Mouse (Mus musculus) gastrocnemius, adult 8-10 months (tissue): ENCODE data around the gene Spns2. TPM values are rescaled to one million over a fixed set of nuclear protein-coding genes. Genes with fewer than 3 reads are reported as not detected.
"Not testable (repeated sequence)": the region's sequence is repeated elsewhere in the genome, so short reads cannot be mapped to it uniquely, and the experiment has no call there.

ENCODE experiments used
- DNase-seq, 2 experiments: peaks; one replicate each; pipeline ENCODE4 v3.0.0; 2022; ENCODE audit warnings: low spot score in 2 of 2
- total RNA-seq, 4 experiments: library from RNA; stranded (reverse); gene quantifications; 2 replicates each; pipeline ENCODE4 v1.2.4; 2022

Gene Spns2
- total RNA-seq, 4 experiments from 2014 or later, result 32.1 to 69.6 (median 54.1) TPM

DNA sequence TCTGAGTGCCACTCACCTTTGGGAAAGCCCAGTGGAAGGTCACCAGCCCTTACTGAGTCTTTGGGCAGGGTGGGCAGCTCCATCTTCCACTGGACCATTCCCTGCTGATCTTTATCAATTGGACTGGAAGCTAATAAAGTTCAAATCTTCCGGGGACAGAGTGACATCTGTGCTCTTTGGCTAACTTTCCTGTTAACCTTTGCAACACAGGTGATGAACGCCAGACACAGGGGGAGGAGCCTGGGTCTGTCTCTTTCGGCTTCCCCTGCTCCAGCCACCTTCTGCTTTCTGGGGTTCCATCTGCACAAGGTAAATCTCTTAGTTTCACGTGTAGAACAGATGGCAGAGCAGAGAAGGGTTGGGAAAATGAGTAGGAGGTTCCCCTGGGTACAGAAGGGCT lies 51.3 kb downstream of the Spns2 start:
- no peak for DNase-seq

DNA sequence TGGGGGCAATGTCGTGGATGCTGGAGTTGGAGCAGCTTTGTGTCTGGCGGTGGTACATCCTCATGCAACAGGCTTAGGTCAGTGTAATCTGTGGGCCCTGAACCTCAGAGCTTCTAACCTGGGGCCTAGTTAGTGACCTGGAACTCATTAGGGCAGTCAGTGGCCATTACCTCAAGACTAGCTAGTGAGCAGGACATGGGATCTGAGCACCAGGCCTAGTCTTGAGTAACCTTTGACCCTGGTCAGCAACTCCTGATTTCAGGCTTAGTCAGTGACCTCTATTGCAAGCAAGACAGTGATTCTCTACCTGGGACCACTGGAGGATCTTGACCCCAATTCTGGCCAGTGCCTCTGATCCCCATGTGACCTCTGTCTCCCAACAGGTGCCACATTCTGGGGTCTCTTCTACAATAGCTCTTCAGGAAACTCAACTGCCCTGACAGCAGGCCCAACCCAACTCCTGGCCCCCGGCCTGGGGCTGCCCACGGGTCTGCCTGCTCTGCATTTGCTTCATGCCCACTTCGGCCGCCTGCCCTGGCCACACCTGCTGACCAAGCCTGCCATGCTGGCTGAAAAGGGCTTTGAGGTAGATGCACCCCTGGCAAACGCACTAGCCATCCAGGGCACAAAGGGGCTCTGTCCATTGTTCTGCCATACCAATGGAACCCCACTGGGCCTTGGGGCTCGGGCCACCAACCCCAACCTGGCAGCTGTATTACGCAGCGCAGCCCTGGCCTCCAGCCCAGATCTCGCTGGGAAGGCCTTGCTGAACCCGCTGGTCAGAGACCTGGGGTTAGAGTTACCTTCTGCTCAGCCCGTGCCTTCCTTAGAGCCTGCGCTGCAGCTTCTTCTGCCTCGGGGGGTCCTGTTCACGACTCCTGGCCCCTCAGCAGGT lies 52.7 kb downstream of the Spns2 start:
- no peak for DNase-seq

DNA sequence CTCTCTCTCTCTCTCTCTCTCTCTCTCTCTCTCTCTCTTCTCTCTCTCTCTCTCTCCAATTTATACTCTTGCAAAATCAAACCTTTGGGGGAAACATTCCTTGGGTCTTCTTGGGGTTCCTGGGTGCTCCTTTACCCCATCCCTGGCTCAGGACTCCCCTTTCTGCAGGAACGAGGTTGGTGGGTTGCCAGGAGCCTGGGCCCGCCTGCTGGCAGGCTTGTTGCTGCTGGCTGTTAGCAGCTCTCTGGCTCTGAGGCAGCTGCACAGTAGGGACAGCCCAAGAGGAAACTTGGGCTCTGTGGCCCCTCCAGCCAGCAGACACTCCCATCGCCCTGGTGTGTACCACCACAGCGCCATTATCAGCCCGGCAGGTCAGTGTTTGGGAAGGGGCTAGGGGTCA lies 53.4 kb downstream of the Spns2 start:
- peak in 1 of 2 experiments; percentile 46 for DNase-seq

DNA sequence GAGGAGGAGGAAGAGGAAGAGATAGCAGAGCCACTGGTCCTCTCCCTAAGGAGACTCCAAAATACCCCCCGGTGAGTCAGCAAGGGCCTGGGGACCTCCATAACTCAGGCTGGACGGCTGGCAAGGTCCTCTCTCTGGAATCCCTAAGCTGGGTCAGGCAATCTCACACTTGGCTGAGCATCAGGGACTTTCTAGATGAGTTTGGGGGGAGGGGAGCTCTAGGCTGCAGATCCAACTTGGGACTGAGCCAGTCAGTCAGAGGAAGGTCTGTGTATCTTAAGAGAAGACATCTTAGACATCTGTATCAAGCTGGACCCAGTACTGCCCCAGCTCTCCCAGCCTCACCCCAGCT lies 54.0 kb downstream of the Spns2 start:
- peak; percentile 37 to 45 for DNase-seq

DNA sequence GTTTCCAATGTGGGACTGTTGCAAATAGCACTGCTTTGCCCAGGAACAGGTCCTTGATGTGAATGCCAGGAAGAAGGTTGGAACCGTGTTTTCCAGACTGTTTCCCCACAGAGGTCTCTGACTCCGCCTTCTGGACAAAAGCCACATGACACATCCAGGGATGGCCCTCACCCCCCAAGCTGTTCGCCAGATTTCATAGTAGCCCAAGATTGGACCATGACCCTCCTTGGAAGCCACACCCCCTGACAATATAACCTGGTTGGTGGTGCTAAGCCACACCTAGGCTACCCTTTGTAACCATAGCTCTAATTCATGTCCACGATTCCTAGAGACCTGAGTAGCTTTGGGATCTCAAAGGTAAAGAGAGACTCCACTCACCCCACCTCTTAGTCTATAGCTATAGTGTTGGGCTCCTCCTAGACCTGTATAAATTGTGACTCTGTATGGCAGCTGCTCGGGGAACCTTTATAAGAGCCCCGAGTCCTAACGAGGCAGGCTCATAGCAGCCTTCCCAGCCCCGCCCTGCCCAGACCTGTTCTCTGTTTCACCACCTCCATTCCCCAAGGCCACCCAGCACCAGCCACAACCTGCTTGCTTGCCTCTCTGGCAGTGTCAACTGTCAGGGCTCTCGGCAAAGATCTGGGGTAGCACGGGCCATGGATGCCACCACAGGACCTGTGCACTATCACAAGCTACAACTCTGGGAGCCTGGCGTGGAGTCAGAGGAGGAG lies 54.6 kb downstream of the Spns2 start, which contains the start of gene Ggt6:
Ggt6 (plus strand) TSS at position 564 of the 731 bp plus-strand sequence.
- DNase-seq, result no peak

DNA sequence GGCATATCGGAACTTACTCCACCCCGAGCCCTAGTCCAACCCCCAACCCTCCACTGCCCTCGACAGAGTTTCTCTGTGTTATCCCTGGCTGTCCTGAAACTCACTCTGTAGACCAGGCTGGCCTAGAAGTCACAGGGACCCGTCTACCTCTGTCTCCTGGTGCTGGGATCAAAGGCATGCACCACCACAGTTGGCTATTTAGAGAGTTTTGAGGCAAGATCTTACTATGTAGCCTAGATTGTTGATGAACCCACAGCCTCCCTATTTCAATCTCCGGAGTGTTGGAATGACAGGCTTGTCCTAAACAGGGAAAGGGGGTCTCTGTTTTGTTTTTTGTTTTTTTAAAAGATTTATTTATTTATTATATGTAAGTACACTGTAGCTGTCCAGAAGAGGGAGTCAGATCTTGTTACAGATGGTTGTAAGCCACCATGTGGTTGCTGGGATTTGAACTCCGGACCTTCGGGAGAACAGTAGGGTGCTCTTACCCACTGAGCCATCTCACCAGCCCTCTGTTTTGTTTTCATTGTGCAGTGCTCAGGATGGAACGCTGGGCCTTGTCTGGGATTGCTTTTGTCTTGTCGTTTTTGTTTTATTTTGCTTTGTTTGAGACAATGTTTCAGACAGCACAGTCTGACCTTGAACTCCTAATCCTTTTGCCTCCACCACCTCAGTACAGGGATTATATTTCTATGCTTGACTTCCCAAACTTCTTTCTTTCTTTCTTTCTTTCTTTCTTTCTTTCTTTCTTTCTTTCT lies 59.2 kb downstream of the Spns2 start:
- DNase-seq, result not testable (repeated sequence)

DNA sequence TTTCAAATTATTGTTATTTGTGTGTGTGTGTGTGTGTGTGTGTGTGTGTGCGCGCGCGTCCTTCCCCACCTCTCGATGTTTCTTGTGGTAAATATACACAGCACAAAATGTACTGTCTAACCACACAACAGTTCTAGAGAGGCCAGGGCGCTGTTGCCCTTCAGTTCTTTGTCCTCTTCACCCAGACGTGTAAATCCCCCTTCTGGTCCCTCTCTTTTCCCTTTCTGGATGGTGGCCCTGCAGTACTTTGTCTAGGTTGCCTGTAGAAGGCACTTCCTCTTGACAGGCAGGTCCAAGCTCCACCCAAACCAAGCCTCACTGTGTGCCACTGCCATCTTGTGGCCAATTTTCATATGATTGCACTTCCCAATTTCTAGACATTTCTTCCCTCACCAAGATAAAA lies 60.4 kb downstream of the Spns2 start:
- peak; percentile 69 to 72 for DNase-seq

DNA sequence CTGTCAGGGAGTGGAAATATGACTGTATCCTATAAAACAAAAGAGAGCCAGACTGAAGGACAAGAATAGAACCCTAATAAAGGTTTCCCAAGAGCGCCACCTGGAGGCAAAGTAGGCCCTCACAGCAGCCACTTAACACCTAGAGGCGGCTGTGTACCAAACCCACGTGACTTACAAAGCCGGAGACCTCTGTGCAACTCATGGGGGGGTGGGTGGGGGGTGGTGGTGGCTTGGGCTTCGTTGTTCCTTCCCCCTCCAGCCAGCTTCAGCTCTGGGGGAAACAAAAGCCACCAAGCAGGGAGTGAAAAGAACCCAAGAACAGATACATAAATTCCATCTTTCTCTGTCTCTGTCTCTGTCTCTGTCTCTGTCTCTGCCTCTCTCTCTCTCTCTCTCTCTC lies 61.0 kb downstream of the Spns2 start:
- peak; percentile 80 for DNase-seq

DNA sequence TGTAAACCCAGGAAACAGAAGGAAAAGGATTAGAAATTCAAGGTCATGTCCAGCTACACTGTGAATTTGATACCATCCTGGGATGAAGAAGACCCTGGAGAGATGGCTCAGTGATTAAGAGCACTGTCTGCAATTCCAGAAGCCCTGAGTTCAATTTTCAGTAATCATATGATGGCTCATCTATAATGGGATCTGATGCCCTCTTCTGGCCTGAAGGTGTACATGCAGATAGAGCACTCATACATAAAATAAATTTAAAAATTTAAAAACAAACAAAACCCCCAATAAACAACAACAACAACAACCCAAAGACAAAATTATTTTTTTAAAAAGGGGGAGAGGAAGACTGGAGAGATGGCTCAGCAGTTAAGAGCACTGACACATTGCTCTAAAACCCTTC lies 62.8 kb downstream of the Spns2 start:
- no peak for DNase-seq

DNA sequence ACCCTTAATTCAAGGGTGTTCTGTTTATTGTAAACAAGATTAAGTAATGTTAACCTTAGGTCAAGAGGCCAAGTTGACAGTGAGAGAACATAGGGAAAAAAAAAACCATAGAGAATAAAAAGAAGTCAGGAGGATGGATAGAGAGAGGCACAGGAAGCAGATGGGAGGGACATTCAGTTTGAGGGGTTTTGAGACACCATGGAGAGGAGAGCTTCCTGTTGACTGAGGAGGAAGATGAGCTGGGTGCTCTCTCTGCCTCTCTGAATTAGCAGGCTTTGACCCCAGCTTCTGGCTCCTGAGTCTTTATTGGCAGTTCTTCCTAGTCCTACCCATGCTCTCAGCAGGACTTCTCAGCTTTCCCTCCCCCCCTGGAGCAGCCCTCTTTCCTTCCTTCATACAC lies 64.5 kb downstream of the Spns2 start:
- DNase-seq, result no peak

DNA sequence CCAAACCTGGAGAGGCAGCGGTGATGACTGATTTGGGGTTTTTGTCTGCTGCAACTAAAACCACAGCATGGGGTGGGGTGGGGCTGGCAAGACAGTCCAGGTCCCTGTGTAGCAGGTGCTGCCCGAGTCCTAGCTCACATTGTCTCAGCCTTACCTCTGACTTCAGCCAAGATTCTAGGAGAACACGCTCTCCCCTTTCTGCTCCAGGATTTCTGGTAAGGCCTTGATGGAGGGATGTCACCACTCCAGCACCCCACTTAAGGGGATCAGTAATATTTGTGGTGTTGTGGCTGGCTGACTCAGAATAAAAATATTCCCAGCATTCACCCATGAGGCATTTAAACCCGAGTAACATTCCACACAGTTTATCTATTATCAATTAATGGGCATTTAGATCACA lies 66.0 kb downstream of the Spns2 start:
- DNase-seq, result no peak

DNA sequence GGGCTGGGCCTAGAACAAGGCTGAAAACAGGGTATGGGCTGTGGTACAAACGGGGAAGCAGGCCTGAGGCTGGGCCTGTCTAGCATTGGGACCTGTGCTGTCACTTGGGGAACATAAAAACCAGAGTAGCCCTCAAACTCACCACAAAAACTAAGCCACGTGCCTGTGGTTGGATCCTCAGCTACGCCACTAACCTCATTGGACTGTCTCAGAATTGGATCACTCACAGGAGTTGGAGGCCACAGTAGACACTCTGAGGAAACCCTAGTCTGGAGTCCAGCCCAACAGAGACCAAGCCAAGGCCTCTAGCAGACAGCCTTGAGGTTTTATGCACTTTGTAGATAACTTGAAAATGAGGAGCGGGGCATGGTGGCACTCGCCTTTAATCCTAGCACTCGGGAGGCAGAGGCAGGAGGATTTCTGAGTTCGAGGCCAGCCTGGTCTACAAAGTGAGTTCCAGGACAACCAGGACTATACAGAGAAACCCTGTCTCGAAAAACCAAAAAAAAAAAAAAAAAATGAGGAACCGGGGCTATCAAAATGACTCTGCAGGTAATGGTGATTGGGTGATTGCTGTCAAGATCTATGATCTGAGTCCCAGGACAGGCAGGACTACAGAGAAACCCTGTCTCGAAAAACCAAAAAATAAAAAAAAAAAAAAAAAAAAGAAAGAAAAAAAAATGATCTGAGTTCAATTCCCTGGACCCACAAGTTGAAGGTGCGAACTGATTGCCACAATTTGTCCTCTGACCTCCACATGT lies 68.0 kb downstream of the Spns2 start:
- DNase-seq, result no peak

DNA sequence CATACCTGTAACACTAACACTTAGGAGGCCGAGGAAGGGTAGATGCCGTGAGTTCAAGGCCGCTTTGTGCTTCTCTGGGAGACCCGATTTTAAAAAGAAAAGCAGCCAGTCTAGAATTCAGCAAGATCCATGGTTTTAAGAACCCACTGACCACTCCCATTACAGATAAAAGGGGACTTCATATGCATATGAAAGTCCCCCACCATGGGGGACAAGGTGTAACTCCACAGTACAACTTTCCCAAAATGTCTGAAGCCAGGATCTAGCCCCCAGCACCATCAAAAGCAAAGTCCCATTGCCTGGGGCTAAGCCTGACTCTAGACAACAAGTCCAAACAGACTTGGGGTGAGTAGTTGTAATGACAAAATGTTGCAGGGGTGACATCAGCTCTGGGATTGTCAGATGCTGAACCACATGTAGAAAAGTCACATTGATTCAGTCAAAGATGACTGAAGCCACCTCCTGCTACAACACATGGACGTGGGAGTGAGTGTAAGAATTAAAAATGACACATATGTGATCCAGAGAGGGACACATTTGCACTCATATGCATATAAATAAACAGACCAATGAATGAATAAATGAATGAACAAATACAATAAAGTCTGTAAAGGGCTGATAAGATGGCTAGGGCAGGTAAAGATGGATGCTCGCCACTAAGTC lies 69.1 kb downstream of the Spns2 start:
- DNase-seq, result no peak

DNA sequence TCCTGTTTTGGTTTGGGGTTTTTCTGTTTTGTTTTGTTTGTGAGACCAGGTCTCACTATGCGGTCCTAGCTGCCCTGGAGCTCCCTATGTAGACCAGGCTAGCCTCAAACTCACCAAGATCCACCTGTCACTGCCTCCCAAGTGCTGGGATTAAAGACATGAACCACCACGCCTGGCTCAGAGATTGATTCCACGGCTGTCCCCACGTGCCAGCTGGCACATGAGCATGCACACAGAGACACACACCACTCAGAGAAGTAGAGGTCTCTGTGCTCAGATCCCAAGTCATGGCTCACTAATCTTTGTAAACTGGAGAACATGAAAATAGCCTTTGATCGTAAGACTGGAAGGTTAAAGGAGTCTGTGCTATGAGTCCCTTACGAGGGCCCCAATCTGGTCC lies 70.7 kb downstream of the Spns2 start:
- DNase-seq, result no peak

DNA sequence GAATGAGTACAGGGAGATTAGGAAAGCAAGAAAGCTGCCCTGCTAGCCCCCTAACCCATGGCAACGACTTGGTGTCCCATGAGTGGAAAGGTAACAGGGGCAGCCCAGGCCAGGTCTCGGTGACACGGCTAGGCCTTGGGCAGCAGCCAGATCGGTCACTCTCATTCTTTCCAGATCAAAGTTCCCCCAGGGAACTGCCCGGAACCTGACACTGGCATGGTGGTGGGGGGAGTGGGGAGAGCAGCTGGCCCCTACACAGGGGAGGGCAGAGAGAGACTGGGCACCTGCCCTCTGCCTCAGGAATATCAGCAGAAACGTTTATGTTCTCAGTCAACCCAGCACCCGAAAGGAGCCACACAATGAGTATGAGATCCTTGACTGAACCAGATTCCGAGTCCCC lies 71.5 kb downstream of the Spns2 start:
- DNase-seq, result peak; percentile 77 to 84

DNA sequence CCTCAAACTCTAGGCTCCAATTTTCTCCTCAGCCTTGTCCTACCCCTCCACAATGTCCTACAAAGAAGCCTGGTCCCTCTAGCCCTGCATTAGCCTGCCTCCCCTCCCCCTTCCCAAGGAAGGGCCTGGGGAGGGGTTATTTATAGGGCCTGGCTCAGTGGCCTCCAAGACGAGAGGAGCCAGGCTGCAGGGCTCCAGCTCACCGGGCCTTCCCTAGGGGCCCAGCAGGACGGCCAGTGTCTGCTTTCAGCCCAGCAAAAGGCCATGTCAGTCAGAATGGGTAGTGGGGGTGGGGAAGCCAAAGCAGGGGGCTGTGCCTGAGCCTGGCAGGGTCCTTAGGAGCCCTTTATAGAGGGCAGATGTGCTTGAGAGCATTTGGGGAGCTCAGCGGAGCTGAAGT lies 72.3 kb downstream of the Spns2 start:
- peak in 1 of 2 experiments; percentile 84 for DNase-seq

DNA sequence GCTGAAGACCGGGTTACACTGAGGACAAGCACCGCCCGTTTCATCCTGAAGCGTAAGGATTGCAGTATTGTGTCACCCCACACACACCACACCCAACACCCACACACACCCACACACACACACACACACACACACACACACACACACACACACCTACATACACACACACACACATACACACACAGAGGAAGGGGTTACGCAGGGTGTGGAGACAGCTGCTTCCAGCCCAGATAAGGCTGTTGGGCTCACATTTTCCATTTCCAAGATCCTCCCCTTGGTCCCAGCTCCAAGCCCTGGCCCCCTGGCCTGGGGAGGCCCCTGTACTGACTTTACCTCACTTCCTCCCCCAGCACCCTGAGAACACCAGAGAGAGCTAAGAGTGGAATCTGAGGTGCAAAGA lies 73.0 kb downstream of the Spns2 start:
- no peak for DNase-seq

DNA sequence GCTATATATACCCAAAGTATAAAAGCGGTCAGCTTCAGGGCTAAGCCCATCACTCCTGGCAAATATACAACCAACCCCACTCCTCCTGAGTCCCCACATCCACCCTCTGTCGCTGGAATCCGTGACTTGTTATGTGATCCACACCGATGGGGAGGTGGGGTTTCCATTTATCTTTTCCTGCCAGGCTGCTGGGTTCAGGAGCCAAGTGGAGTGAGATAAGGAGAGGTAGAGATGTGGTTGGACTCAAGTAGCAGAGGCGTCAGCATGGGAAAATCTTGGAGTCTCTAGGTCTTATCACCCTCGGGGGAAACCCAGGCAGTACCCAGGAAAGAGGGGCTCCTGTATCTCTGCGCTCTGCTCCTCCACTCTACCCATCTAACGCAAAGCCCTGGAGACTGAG lies 74.5 kb downstream of the Spns2 start:
- no peak for DNase-seq

DNA sequence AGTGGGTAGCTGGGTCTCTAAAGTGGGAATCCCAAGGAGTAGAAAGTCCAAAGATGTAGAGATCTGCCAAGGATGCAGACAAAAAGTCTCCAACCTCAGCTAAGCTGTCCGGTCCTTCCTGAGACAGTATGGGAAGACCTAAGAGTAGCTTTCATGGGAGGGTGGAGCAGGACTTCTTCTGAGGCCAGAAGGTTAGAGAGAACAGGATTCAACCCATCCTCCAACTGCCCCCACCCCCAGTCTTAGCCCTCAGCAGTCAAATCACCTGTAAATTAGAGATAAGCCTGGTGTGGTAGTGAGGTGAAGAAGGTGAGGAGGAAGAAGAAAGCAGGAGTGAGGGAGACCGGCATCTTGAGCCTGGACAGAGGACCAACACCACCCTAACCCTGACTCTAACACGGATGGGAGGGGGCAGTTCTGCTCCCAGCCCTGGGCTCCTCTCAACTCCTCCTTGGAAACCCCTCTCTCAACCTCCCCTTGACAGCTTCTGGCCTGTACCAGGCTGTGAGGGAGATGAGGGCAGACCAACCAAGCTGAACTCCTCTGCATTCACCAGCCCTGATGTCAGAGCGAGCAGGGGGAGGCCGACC lies 76.0 kb downstream of the Spns2 start:
- DNase-seq, result no peak

DNA sequence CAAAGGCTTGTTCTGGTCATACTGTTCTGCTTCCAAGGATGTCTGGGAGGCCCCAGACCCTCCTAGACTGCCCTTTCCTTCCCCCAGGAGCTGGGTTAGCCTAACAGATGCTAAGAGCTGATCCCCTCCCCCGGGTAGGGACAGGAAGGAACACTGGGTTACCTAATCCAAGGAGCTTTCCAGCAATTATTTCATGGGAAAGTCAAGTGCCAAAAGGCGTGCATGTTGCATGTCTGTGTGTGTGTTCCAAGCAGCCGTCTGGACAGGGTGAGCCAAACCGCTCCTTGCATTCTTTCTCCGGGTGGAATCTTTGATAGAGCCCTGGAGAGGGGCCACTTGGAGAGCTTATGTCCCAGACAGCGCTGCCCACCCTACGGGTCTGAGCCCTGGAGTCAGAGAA lies 76.7 kb downstream of the Spns2 start:
- DNase-seq, result peak in 1 of 2 experiments; percentile 42
